Mouse (Mus musculus) hindbrain, embryonic 13.5 days (tissue): ENCODE data around the gene Prg3. TPM values are rescaled to one million over a fixed set of nuclear protein-coding genes. Genes with fewer than 3 reads are reported as not detected.

Experiments used
- ATAC-seq: fragments of 200-750 bp; cut with Nextera tagmentation; 2 replicates; pipeline ENCODE4 v1.8.0; 2017; ENCODE audit warnings: moderate TSS enrichment; ENCODE audit not compliant: low FRiP score
- H3K27ac ChIP-seq: fragments of 300-500 bp; sonication (generic); 2 replicates; pipeline ENCODE4 v1.5.1; 2015; ENCODE audit warnings: inconsistent platforms, mild to moderate bottlenecking, moderate library complexity
- H3K27me3 ChIP-seq: fragments of 300-500 bp; sonication (generic); 2 replicates; pipeline ENCODE4 v1.6.1; 2015; ENCODE audit warnings: mild to moderate bottlenecking, inconsistent platforms
- H3K36me3 ChIP-seq: fragments of 300-500 bp; sonication (generic); 2 replicates; pipeline ENCODE4 v1.6.1; 2015; ENCODE audit warnings: mild to moderate bottlenecking, inconsistent platforms
- H3K4me1 ChIP-seq: fragments of 300-500 bp; sonication (generic); replicated peaks from 2 replicates; pipeline ENCODE4 v1.6.1; 2015; ENCODE audit warnings: inconsistent platforms
- H3K4me2 ChIP-seq: fragments of 300-500 bp; sonication (generic); 2 replicates; pipeline ENCODE4 v1.6.1; 2015; ENCODE audit warnings: inconsistent platforms, mild to moderate bottlenecking, moderate library complexity
- H3K4me3 ChIP-seq: fragments of 300-500 bp; sonication (generic); 2 replicates; pipeline ENCODE4 v1.5.1; 2015; ENCODE audit warnings: mild to moderate bottlenecking, inconsistent platforms
- H3K9ac ChIP-seq: fragments of 300-500 bp; sonication (generic); 2 replicates; pipeline ENCODE4 v1.6.1; 2015; ENCODE audit warnings: mild to moderate bottlenecking, inconsistent platforms
- H3K9me3 ChIP-seq: fragments of 300-500 bp; sonication (generic); 2 replicates; pipeline ENCODE4 v1.6.1; 2016; ENCODE audit warnings: inconsistent platforms
- WGBS: fragments of 180-500 bp; shearing (Covaris S2); methylation state at CpG from one replicate; pipeline ENCODE4 v1.1.7; 2015; 5-methylcytosine and 5-hydroxymethylcytosine counted together
- polyA plus RNA-seq: library from polyadenylated mRNA; unstranded; fragments of >200 nt; fragmentation: Nextera tagmentation; extraction: Ambion mirVana; gene quantifications from 2 replicates; pipeline ENCODE4 v1.2.1, GENCODE M21; 2015

Gene Prg3
- polyA plus RNA-seq, 1 experiment from 2014 or later, result not detected

GRCm38 (mm10) chr2:85030989-85031388 lies 43.0 kb downstream of the Prg3 start:
- Histone ChIP-seq H3K4me3 (no peak overlapping the region), H3K36me3 (no peaks in the 10 kb centered on the region), H3K9ac (no peak overlapping the region), H3K9me3 (no peaks in the 10 kb centered on the region), H3K4me2 (no peak overlapping the region), H3K27me3 (0 out of 2 replicates have a peak, but pooled peaks cover 3% of the 10 kb centered on the region), H3K4me1 (peaks cover 4% of the 10 kb centered on the region), H3K27ac (no peak overlapping the region)
- ATAC-seq, result no peak
- WGBS, result 74% methylated on average over 6 of the region's 6 CpGs

- no peaks in the 10 kb centered on the region for H3K27me3 ChIP-seq
- no peak overlapping the region for H3K4me3 ChIP-seq
- H3K4me2 ChIP-seq, result no peak overlapping the region
- H3K4me1 ChIP-seq, result peaks cover 16% of the 10 kb centered on the region
- WGBS, result 82% methylated on average over 2 of the region's 2 CpGs
- H3K27ac ChIP-seq, result no peak overlapping the region
- ATAC-seq, result no peak
- no peaks in the 10 kb centered on the region for H3K9me3 ChIP-seq
- H3K9ac ChIP-seq, result no peak overlapping the region
- H3K36me3 ChIP-seq, result no peaks in the 10 kb centered on the region
These were observed 45.1 kb downstream of the Prg3 start for GRCm38 (mm10) chr2:85033121-85033520.

GRCm38 (mm10) chr2:85034169-85034568 lies 46.2 kb downstream of the Prg3 start:
- Histone ChIP-seq H3K4me2 (no peak overlapping the region), H3K27me3 (no peaks in the 10 kb centered on the region), H3K9ac (no peak overlapping the region), H3K27ac (no peak overlapping the region), H3K4me3 (no peak overlapping the region), H3K36me3 (no peaks in the 10 kb centered on the region), H3K9me3 (no peaks in the 10 kb centered on the region), H3K4me1 (peaks cover 21% of the 10 kb centered on the region)
- ATAC-seq, result no peak
- 83% methylated on average over 7 of the region's 7 CpGs for WGBS

- Histone ChIP-seq H3K4me3 (peak overlapping the region; percentile 80), H3K27me3 (no peaks in the 10 kb centered on the region), H3K27ac (peak overlapping the region; percentile 86), H3K4me2 (peak overlapping the region; percentile 71), H3K9ac (peak overlapping the region; percentile 94), H3K36me3 (peaks cover 23% of the 10 kb centered on the region), H3K9me3 (no peaks in the 10 kb centered on the region), H3K4me1 (peaks cover 21% of the 10 kb centered on the region)
- peak; percentile 47 for ATAC-seq
- WGBS, result 13% methylated on average over 11 of the region's 11 CpGs
These were observed 48.6 kb downstream of the Prg3 start for GRCm38 (mm10) chr2:85036507-85037046.

GRCm38 (mm10) chr2:85037047-85038026 lies 49.3 kb downstream of the Prg3 start, which contains the start of the genes Ssrp1 and P2rx3:
Gene Ssrp1 (plus strand): TSS chr2:85037234.
Gene P2rx3 (minus strand): TSS chr2:85037462.
- H3K4me2 ChIP-seq, result peak within 1 kb of the TSS; percentile 82
- H3K36me3 ChIP-seq, result peaks cover 31% of the 10 kb centered on the region
- WGBS, result 1% methylated on average over 66 of the region's 66 CpGs
- no peaks in the 10 kb centered on the region for H3K27me3 ChIP-seq
- peaks cover 21% of the 10 kb centered on the region for H3K4me1 ChIP-seq
- no peaks in the 10 kb centered on the region for H3K9me3 ChIP-seq
- ATAC-seq, result peak; percentile 96
- H3K9ac ChIP-seq, result peak within 1 kb of the TSS; percentile 94
- peak within 1 kb of the TSS; percentile 86 for H3K27ac ChIP-seq
- H3K4me3 ChIP-seq, result peak within 1 kb of the TSS; percentile 80

DNA sequence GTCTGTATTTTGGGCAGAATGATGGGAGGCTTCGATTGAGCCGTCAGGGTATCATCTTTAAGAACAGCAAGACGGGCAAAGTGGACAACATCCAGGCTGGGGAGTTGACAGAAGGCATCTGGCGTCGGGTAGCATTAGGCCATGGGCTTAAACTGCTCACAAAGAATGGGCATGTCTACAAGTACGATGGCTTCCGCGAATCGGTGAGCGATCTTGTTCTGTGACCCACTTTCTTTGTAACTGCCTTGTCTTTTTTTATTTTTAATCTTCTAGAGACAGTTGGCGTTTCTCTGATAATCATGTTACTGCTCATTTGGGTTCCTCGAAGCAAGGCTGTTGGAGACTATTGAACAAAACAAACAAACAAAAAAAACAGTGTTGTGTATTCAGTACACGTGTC lies 50.3 kb downstream of the Prg3 start:
- Histone ChIP-seq H3K9me3 (no peaks in the 10 kb centered on the region), H3K27ac (no peak overlapping the region), H3K9ac (peak overlapping the region; percentile 94), H3K4me1 (peaks cover 21% of the 10 kb centered on the region), H3K27me3 (no peaks in the 10 kb centered on the region), H3K4me2 (peak overlapping the region; percentile 82), H3K36me3 (peaks cover 41% of the 10 kb centered on the region), H3K4me3 (peak overlapping the region; percentile 80)
- 86% methylated on average over 13 of the region's 13 CpGs for WGBS
- no peak for ATAC-seq

Other genes starting within 250 kb of the Prg3 start
- gene Gm19426, start 244.6 kb upstream of the Prg3 start, polyA plus RNA-seq, result 5.2 and 7.0 TPM in 2 replicates
- gene Serping1, start 212.8 kb upstream of the Prg3 start, polyA plus RNA-seq, result 34.6 and 39.4 TPM in 2 replicates
- gene Ube2l6, start 189.4 kb upstream of the Prg3 start, polyA plus RNA-seq, result 16.8 and 17.6 TPM in 2 replicates
- not detected in 2 replicates for gene Smtnl1, start 165.6 kb upstream of the Prg3 start, polyA plus RNA-seq
- gene Timm10, start 161.2 kb upstream of the Prg3 start, polyA plus RNA-seq, result 59.2 and 61.9 TPM in 2 replicates
- 2.5 and 3.3 TPM in 2 replicates for gene Slc43a1, start 149.4 kb upstream of the Prg3 start, polyA plus RNA-seq
- 2.0 and 3.1 TPM in 2 replicates for gene Rtn4rl2, start 101.5 kb upstream of the Prg3 start, polyA plus RNA-seq
- 6.1 and 7.0 TPM in 2 replicates for gene Slc43a3, start 51.6 kb upstream of the Prg3 start, polyA plus RNA-seq
- gene Prg2, start 7.8 kb upstream of the Prg3 start, polyA plus RNA-seq, result 0.25 and 0.48 TPM in 2 replicates
- gene Ssrp1, start 49.0 kb downstream of the Prg3 start, polyA plus RNA-seq, result 190 and 199 TPM in 2 replicates
- gene P2rx3, start 49.2 kb downstream of the Prg3 start, polyA plus RNA-seq, result 19.3 and 20.3 TPM in 2 replicates
- 27.2 and 30.2 TPM in 2 replicates for gene Tnks1bp1, start 59.8 kb downstream of the Prg3 start, polyA plus RNA-seq
- gene Aplnr, start 148.0 kb downstream of the Prg3 start, polyA plus RNA-seq, result 31.7 and 39.0 TPM in 2 replicates
- 6.9 and 7.7 TPM in 2 replicates for gene Lrrc55, start 209.0 kb downstream of the Prg3 start, polyA plus RNA-seq